Mouse (Mus musculus) cerebellum, postnatal 14 days (tissue): Measurements from ENCODE around the gene Serpina5.
"Not testable (repeated sequence)": the region's sequence is repeated elsewhere in the genome, so short reads cannot be mapped to it uniquely, and the experiment has no call there.

Source experiments
- DNase-seq, 2 experiments: peaks; one replicate each; pipeline ENCODE4 v3.0.0; 2021; ENCODE audit warnings: mixed read lengths in 2 of 2

The Serpina5 gene

GRCm38 (mm10) chr12:104100768-104101167, at the start of gene Serpina5:
Gene Serpina5, plus strand, starts transcription at chr12:104101113.
- no peak for DNase-seq

GRCm38 (mm10) chr12:104053995-104054394, 46.9 kb upstream of the Serpina5 start:
- DNase-seq = no peak

GRCm38 (mm10) chr12:104055755-104056154, 45.2 kb upstream of the Serpina5 start:
- DNase-seq = peak; percentile 23 to 43

GRCm38 (mm10) chr12:104057050-104057449, 43.9 kb upstream of the Serpina5 start:
- DNase-seq = peak; percentile 69 to 77

- peak in 1 of 2 experiments; percentile 16 for DNase-seq
Observed at GRCm38 (mm10) chr12:104057531-104057930, 43.4 kb upstream of the Serpina5 start.

- DNase-seq = no peak
Observed at GRCm38 (mm10) chr12:104060126-104060525, 40.8 kb upstream of the Serpina5 start.

GRCm38 (mm10) chr12:104061862-104062261, 39.1 kb upstream of the Serpina5 start:
- DNase-seq = no peak

- DNase-seq = no peak
Observed at GRCm38 (mm10) chr12:104064532-104064931, 36.4 kb upstream of the Serpina5 start.

GRCm38 (mm10) chr12:104064996-104065395, 35.9 kb upstream of the Serpina5 start:
- DNase-seq = no peak

- peak; percentile 72 to 84 for DNase-seq
Observed at GRCm38 (mm10) chr12:104066241-104066640, 34.7 kb upstream of the Serpina5 start.

- peak; percentile 64 to 72 for DNase-seq
Observed at GRCm38 (mm10) chr12:104067549-104067948, 33.4 kb upstream of the Serpina5 start.

GRCm38 (mm10) chr12:104069620-104070019, 31.3 kb upstream of the Serpina5 start:
- peak; percentile 89 to 96 for DNase-seq

- no peak for DNase-seq
Observed at GRCm38 (mm10) chr12:104071708-104072107, 29.2 kb upstream of the Serpina5 start.

GRCm38 (mm10) chr12:104072286-104072685, 28.6 kb upstream of the Serpina5 start:
- no peak for DNase-seq

GRCm38 (mm10) chr12:104090119-104090518, 10.8 kb upstream of the Serpina5 start:
- DNase-seq = no peak

- DNase-seq = no peak
Observed at GRCm38 (mm10) chr12:104091303-104091702, 9.6 kb upstream of the Serpina5 start.

- no peak for DNase-seq
Observed at GRCm38 (mm10) chr12:104105847-104106246, 4.9 kb downstream of the Serpina5 start.

GRCm38 (mm10) chr12:104106919-104107318, 6.0 kb downstream of the Serpina5 start:
- DNase-seq = no peak

GRCm38 (mm10) chr12:104108507-104108906, 7.6 kb downstream of the Serpina5 start:
- no peak for DNase-seq

GRCm38 (mm10) chr12:104112333-104112732, 11.4 kb downstream of the Serpina5 start, which contains the start of gene Serpina3a:
Gene Serpina3a, plus strand, starts transcription at chr12:104112724.
- DNase-seq = not testable (repeated sequence)

GRCm38 (mm10) chr12:104114921-104115579, 14.1 kb downstream of the Serpina5 start:
- peak; percentile 1 to 3 for DNase-seq

- no peak for DNase-seq
Observed at GRCm38 (mm10) chr12:104123097-104123496, 22.2 kb downstream of the Serpina5 start.

- DNase-seq = no peak
Observed at GRCm38 (mm10) chr12:104123996-104124395, 23.1 kb downstream of the Serpina5 start.

- no peak for DNase-seq
Observed at GRCm38 (mm10) chr12:104125021-104125560, 24.2 kb downstream of the Serpina5 start.
